Mouse (Mus musculus): ENCODE measurements around the gene Cngb1. TPM values are rescaled to one million over a fixed set of nuclear protein-coding genes. Genes with fewer than 3 reads are reported as not detected.

Gene Cngb1
- polyA plus RNA-seq, 1 experiment from 2014 or later, result 0.18 TPM

- no peak overlapping the region for H3K4me3 ChIP-seq
- H3K27ac ChIP-seq (replicated peaks), result no peak overlapping the region
- no peak overlapping the region for H3K9ac ChIP-seq (replicated peaks)
- H3K4me1 ChIP-seq, result no peaks in the 10 kb centered on the region
- no peaks in the 10 kb centered on the region for H3K9me3 ChIP-seq
- 87% methylated on average over 2 of the region's 2 CpGs for WGBS
- no peaks in the 10 kb centered on the region for H3K27me3 ChIP-seq
- no peak for ATAC-seq (replicated peaks)
- H3K4me2 ChIP-seq (replicated peaks), result no peak overlapping the region
- H3K36me3 ChIP-seq, result no peaks in the 10 kb centered on the region
Observed at GRCm38 (mm10) chr8:95262181-95262580, 44.2 kb downstream of the Cngb1 start.

- H3K36me3 ChIP-seq, result no peaks in the 10 kb centered on the region
- no peak overlapping the region for H3K4me3 ChIP-seq
- H3K27ac ChIP-seq (replicated peaks), result no peak overlapping the region
- H3K4me2 ChIP-seq (replicated peaks), result no peak overlapping the region
- H3K27me3 ChIP-seq, result no peaks in the 10 kb centered on the region
- H3K9me3 ChIP-seq, result no peaks in the 10 kb centered on the region
- H3K4me1 ChIP-seq, result 0 out of 2 replicates have a peak, but pooled peaks cover 3% of the 10 kb centered on the region
- ATAC-seq (replicated peaks), result no peak
- 79% methylated on average over 10 of the region's 10 CpGs for WGBS
- H3K9ac ChIP-seq (replicated peaks), result no peak overlapping the region
Observed at GRCm38 (mm10) chr8:95255611-95256010, 50.8 kb downstream of the Cngb1 start.

- WGBS, result 22% methylated on average over 16 of the region's 16 CpGs
- Histone ChIP-seq H3K9ac (replicated peaks) (peak overlapping the region; percentile 46), H3K27ac (replicated peaks) (peak overlapping the region; percentile 48; the same call in 1 of the 2 replicates)
Observed at GRCm38 (mm10) chr8:95254564-95255434, 51.6 kb downstream of the Cngb1 start.

GRCm38 (mm10) chr8:95252056-95252455, 54.3 kb downstream of the Cngb1 start:
- Histone ChIP-seq H3K9me3 (no peaks in the 10 kb centered on the region), H3K27ac (replicated peaks) (no peak overlapping the region), H3K9ac (replicated peaks) (no peak overlapping the region), H3K4me3 (no peak overlapping the region), H3K36me3 (no peaks in the 10 kb centered on the region), H3K27me3 (no peaks in the 10 kb centered on the region), H3K4me2 (replicated peaks) (no peak overlapping the region), H3K4me1 (0 out of 2 replicates have a peak, but pooled peaks cover 3% of the 10 kb centered on the region)
- no peak for ATAC-seq (replicated peaks)
- WGBS, result 68% methylated on average over 9 of the region's 9 CpGs

More at GRCm38 (mm10) chr8:95254564-95255434, 51.6 kb downstream of the Cngb1 start:
- peak; percentile 97 for ATAC-seq (replicated peaks)
- Histone ChIP-seq H3K36me3 (no peaks in the 10 kb centered on the region), H3K27me3 (no peaks in the 10 kb centered on the region), H3K9me3 (no peaks in the 10 kb centered on the region), H3K4me1 (0 out of 2 replicates have a peak, but pooled peaks cover 3% of the 10 kb centered on the region), H3K4me3 (peak overlapping the region; percentile 35), H3K4me2 (replicated peaks) (peak overlapping the region; percentile 49)

GRCm38 (mm10) chr8:95249847-95250246, 56.5 kb downstream of the Cngb1 start:
- H3K4me2 ChIP-seq (replicated peaks), result no peak overlapping the region
- H3K4me1 ChIP-seq, result peaks cover 14% of the 10 kb centered on the region
- WGBS, result 55% methylated on average over 4 of the region's 4 CpGs
- no peak overlapping the region for H3K27ac ChIP-seq (replicated peaks)
- H3K9ac ChIP-seq (replicated peaks), result no peak overlapping the region
- H3K36me3 ChIP-seq, result no peaks in the 10 kb centered on the region
- no peaks in the 10 kb centered on the region for H3K9me3 ChIP-seq
- ATAC-seq (replicated peaks), result no peak
- no peak overlapping the region for H3K4me3 ChIP-seq
- H3K27me3 ChIP-seq, result no peaks in the 10 kb centered on the region

- Histone ChIP-seq H3K36me3 (no peaks in the 10 kb centered on the region), H3K9me3 (no peaks in the 10 kb centered on the region), H3K9ac (replicated peaks) (no peak overlapping the region), H3K4me2 (replicated peaks) (no peak overlapping the region), H3K27me3 (no peaks in the 10 kb centered on the region), H3K27ac (replicated peaks) (no peak overlapping the region), H3K4me1 (peaks cover 40% of the 10 kb centered on the region), H3K4me3 (no peak overlapping the region)
- 89% methylated on average over 5 of the region's 5 CpGs for WGBS
- ATAC-seq (replicated peaks), result no peak
Observed at GRCm38 (mm10) chr8:95247277-95247676, 59.1 kb downstream of the Cngb1 start.

- no peaks in the 10 kb centered on the region for H3K27me3 ChIP-seq
- H3K4me3 ChIP-seq, result no peak overlapping the region
- H3K9me3 ChIP-seq, result no peaks in the 10 kb centered on the region
- 29% methylated on average over 5 of the region's 5 CpGs for WGBS
- ATAC-seq (replicated peaks), result peak; percentile 31
- H3K27ac ChIP-seq (replicated peaks), result peak overlapping the region; percentile 96
- no peak overlapping the region; the same call in 1 of the 2 replicates for H3K9ac ChIP-seq (replicated peaks)
- H3K4me2 ChIP-seq (replicated peaks), result no peak overlapping the region
- peaks cover 43% of the 10 kb centered on the region for H3K4me1 ChIP-seq
- no peaks in the 10 kb centered on the region for H3K36me3 ChIP-seq
Observed at GRCm38 (mm10) chr8:95245180-95245579, 61.2 kb downstream of the Cngb1 start.

GRCm38 (mm10) chr8:95243853-95244252, 62.5 kb downstream of the Cngb1 start:
- peak; percentile 51 for ATAC-seq (replicated peaks)
- H3K27me3 ChIP-seq, result no peaks in the 10 kb centered on the region
- H3K4me1 ChIP-seq, result peaks cover 43% of the 10 kb centered on the region
- WGBS, result 19% methylated on average over 4 of the region's 4 CpGs
- no peaks in the 10 kb centered on the region for H3K9me3 ChIP-seq
- H3K4me3 ChIP-seq, result no peak overlapping the region
- no peak overlapping the region for H3K9ac ChIP-seq (replicated peaks)
- H3K27ac ChIP-seq (replicated peaks), result peak overlapping the region; percentile 96
- no peaks in the 10 kb centered on the region for H3K36me3 ChIP-seq
- H3K4me2 ChIP-seq (replicated peaks), result no peak overlapping the region

GRCm38 (mm10) chr8:95242826-95243571, 63.4 kb downstream of the Cngb1 start:
- Histone ChIP-seq H3K27me3 (no peaks in the 10 kb centered on the region), H3K4me3 (no peak overlapping the region), H3K9me3 (no peaks in the 10 kb centered on the region), H3K4me1 (peaks cover 43% of the 10 kb centered on the region), H3K4me2 (replicated peaks) (peak overlapping the region; percentile 32), H3K36me3 (no peaks in the 10 kb centered on the region), H3K9ac (replicated peaks) (0 out of 2 replicates have a peak overlapping the region, but pooled peaks have one; percentile 1), H3K27ac (replicated peaks) (peak overlapping the region; percentile 96)
- WGBS, result 5% methylated on average over 12 of the region's 12 CpGs
- peak; percentile 91 for ATAC-seq (replicated peaks)

- H3K9ac ChIP-seq (replicated peaks), result no peak overlapping the region
- H3K4me1 ChIP-seq, result peaks cover 43% of the 10 kb centered on the region
- peak overlapping the region; percentile 96 for H3K27ac ChIP-seq (replicated peaks)
- 0 out of 2 replicates have a peak, but pooled peaks have one; percentile 7 for ATAC-seq (replicated peaks)
- no peaks in the 10 kb centered on the region for H3K36me3 ChIP-seq
- 80% methylated on average over 26 of the region's 26 CpGs for WGBS
- peak overlapping the region; percentile 32; the same call in 1 of the 2 replicates for H3K4me2 ChIP-seq (replicated peaks)
- no peak overlapping the region for H3K4me3 ChIP-seq
- no peaks in the 10 kb centered on the region for H3K27me3 ChIP-seq
- H3K9me3 ChIP-seq, result no peaks in the 10 kb centered on the region
Observed at GRCm38 (mm10) chr8:95242099-95242825, 64.1 kb downstream of the Cngb1 start.

GRCm38 (mm10) chr8:95235683-95236082, 70.7 kb downstream of the Cngb1 start:
- Histone ChIP-seq H3K9me3 (no peaks in the 10 kb centered on the region), H3K27me3 (no peaks in the 10 kb centered on the region), H3K4me1 (no peaks in the 10 kb centered on the region), H3K36me3 (no peaks in the 10 kb centered on the region), H3K27ac (replicated peaks) (no peak overlapping the region), H3K9ac (replicated peaks) (no peak overlapping the region), H3K4me3 (no peak overlapping the region), H3K4me2 (replicated peaks) (no peak overlapping the region)
- 0 out of 2 replicates have a peak, but pooled peaks have one; percentile 26 for ATAC-seq (replicated peaks)
- WGBS, result 9% methylated on average over 3 of the region's 3 CpGs

Measured in forebrain, embryonic 15.5 days (tissue).